Mouse (Mus musculus): Measurements from ENCODE around the gene Phldb2. TPM values are rescaled to one million over a fixed set of nuclear protein-coding genes. Genes with fewer than 3 reads are reported as not detected.

Gene Phldb2
- polyA plus RNA-seq, 1 experiment = 10.6 TPM

GRCm38 (mm10) chr16:45786639-45787038, 166.8 kb downstream of the Phldb2 start:
- TF ChIP-seq POLR2A (IDR thresholded peaks at IDR 0.05; ENCODE audit: borderline replicate concordance, extremely low read depth, insufficient read depth, insufficient read length, poor library complexity, severe bottlenecking) (no peak), CTCF (IDR thresholded peaks at IDR 0.05; ENCODE audit: borderline replicate concordance, extremely low read depth, insufficient read depth, insufficient read length) (peak; percentile 29; the same call in 1 of the 2 replicates)
- peak; percentile 14 for DNase-seq (ENCODE audit: low read depth)

DNA sequence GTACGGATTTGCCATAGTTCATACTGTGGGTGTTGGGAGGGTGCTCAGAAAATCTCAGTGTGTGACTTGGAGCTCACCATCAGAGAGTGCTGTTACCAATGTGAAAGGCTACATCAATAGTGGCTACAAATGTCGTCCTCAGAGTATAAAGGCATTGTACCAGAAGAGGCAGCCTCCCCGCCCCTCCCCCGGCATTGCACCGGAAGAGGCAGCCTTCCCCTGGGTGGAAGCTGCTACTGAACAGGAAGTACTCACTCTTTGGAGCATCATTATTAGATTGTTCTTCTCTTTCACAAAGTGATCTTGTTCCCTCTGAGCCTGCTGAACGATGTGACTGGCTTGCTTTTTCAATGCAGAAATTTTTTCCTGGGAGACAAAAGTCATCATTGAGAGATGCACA, 173.4 kb downstream of the Phldb2 start:
- DNase-seq (ENCODE audit: low read depth) = no peak
- TF ChIP-seq POLR2A (IDR thresholded peaks at IDR 0.05; ENCODE audit: borderline replicate concordance, extremely low read depth, insufficient read depth, insufficient read length, poor library complexity, severe bottlenecking) = no peak
- no peak for TF ChIP-seq CTCF (IDR thresholded peaks at IDR 0.05; ENCODE audit: borderline replicate concordance, extremely low read depth, insufficient read depth, insufficient read length)

GRCm38 (mm10) chr16:45774813-45775212, 178.6 kb downstream of the Phldb2 start:
- DNase-seq (ENCODE audit: low read depth) = no peak
- TF ChIP-seq POLR2A (IDR thresholded peaks at IDR 0.05; ENCODE audit: borderline replicate concordance, extremely low read depth, insufficient read depth, insufficient read length, poor library complexity, severe bottlenecking) (no peak), CTCF (IDR thresholded peaks at IDR 0.05; ENCODE audit: borderline replicate concordance, extremely low read depth, insufficient read depth, insufficient read length) (no peak)

- no peak for TF ChIP-seq POLR2A (IDR thresholded peaks at IDR 0.05; ENCODE audit: borderline replicate concordance, extremely low read depth, insufficient read depth, insufficient read length, poor library complexity, severe bottlenecking)
- TF ChIP-seq CTCF (IDR thresholded peaks at IDR 0.05; ENCODE audit: borderline replicate concordance, extremely low read depth, insufficient read depth, insufficient read length) = no peak
- no peak for DNase-seq (ENCODE audit: low read depth)
These were observed 182.5 kb downstream of the Phldb2 start for GRCm38 (mm10) chr16:45770914-45771313.

- TF ChIP-seq CTCF (IDR thresholded peaks at IDR 0.05; ENCODE audit: borderline replicate concordance, extremely low read depth, insufficient read depth, insufficient read length) = no peak
- no peak for TF ChIP-seq POLR2A (IDR thresholded peaks at IDR 0.05; ENCODE audit: borderline replicate concordance, extremely low read depth, insufficient read depth, insufficient read length, poor library complexity, severe bottlenecking)
- DNase-seq (ENCODE audit: low read depth) = peak; percentile 48
These were observed 185.4 kb downstream of the Phldb2 start for GRCm38 (mm10) chr16:45767853-45768640.

- DNase-seq (ENCODE audit: low read depth) = peak; percentile 59
- TF ChIP-seq CTCF (IDR thresholded peaks at IDR 0.05; ENCODE audit: borderline replicate concordance, extremely low read depth, insufficient read depth, insufficient read length) = no peak
- no peak for TF ChIP-seq POLR2A (IDR thresholded peaks at IDR 0.05; ENCODE audit: borderline replicate concordance, extremely low read depth, insufficient read depth, insufficient read length, poor library complexity, severe bottlenecking)
These were observed 186.0 kb downstream of the Phldb2 start for GRCm38 (mm10) chr16:45767434-45767833.

GRCm38 (mm10) chr16:45765801-45766494, 187.4 kb downstream of the Phldb2 start:
- no peak for DNase-seq (ENCODE audit: low read depth)
- TF ChIP-seq POLR2A (IDR thresholded peaks at IDR 0.05; ENCODE audit: borderline replicate concordance, extremely low read depth, insufficient read depth, insufficient read length, poor library complexity, severe bottlenecking) = no peak
- no peak for TF ChIP-seq CTCF (IDR thresholded peaks at IDR 0.05; ENCODE audit: borderline replicate concordance, extremely low read depth, insufficient read depth, insufficient read length)

GRCm38 (mm10) chr16:45765102-45765501, 188.3 kb downstream of the Phldb2 start:
- TF ChIP-seq POLR2A (IDR thresholded peaks at IDR 0.05; ENCODE audit: borderline replicate concordance, extremely low read depth, insufficient read depth, insufficient read length, poor library complexity, severe bottlenecking) = no peak
- no peak for TF ChIP-seq CTCF (IDR thresholded peaks at IDR 0.05; ENCODE audit: borderline replicate concordance, extremely low read depth, insufficient read depth, insufficient read length)
- no peak for DNase-seq (ENCODE audit: low read depth)

GRCm38 (mm10) chr16:45762859-45763505, 190.4 kb downstream of the Phldb2 start:
- DNase-seq (ENCODE audit: low read depth) = no peak
- TF ChIP-seq CTCF (IDR thresholded peaks at IDR 0.05; ENCODE audit: borderline replicate concordance, extremely low read depth, insufficient read depth, insufficient read length) (no peak), POLR2A (IDR thresholded peaks at IDR 0.05; ENCODE audit: borderline replicate concordance, extremely low read depth, insufficient read depth, insufficient read length, poor library complexity, severe bottlenecking) (no peak)

DNA sequence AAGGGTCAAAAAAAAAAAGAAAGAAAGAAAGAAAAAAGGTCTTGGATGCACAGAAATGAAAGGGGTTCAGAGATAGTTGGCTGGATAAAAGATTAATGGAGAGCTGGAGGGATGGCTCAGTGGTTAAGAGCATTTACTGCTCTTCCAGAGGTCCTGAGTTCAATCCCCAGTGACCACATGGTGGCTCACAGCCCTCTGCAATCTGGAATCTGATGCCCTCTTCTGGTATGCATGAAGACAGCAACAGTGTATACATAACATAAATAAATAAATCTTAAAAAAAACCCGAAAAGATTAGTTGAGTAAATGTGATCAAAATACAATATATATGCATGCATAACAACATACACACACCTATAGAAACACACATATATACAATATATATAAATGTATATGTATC, 192.0 kb downstream of the Phldb2 start:
- no peak for DNase-seq (ENCODE audit: low read depth)
- TF ChIP-seq CTCF (IDR thresholded peaks at IDR 0.05; ENCODE audit: borderline replicate concordance, extremely low read depth, insufficient read depth, insufficient read length) = 0 out of 2 replicates have a peak, but pooled peaks have one; percentile 7
- TF ChIP-seq POLR2A (IDR thresholded peaks at IDR 0.05; ENCODE audit: borderline replicate concordance, extremely low read depth, insufficient read depth, insufficient read length, poor library complexity, severe bottlenecking) = no peak

DNA sequence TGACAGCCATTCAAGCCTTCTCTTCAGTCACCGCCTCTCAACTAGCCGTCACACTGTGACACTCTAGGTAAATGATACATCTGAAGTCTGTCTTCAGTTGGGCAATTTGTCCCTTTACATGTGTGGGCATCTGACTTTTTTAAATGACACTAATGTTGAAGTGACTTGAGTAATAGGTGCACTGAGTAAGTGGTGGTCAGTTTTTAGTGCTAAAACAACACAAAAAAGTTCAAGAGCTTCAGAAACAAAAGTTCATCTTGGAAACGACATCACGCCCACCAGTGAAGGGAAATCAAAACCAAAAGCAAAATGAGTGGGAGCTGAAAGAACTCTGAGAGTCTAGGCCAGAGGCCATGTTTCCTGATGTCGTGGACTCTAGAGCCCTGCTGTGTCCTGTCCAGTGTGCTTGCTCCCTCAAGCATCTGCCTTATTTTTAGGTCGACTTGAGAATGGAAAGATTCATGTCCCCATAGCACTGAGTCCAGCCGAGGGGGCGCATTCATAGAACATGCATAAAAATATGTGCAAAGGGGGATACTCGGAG, 194.6 kb downstream of the Phldb2 start:
- DNase-seq (ENCODE audit: low read depth) = no peak
- no peak for TF ChIP-seq POLR2A (IDR thresholded peaks at IDR 0.05; ENCODE audit: borderline replicate concordance, extremely low read depth, insufficient read depth, insufficient read length, poor library complexity, severe bottlenecking)
- no peak for TF ChIP-seq CTCF (IDR thresholded peaks at IDR 0.05; ENCODE audit: borderline replicate concordance, extremely low read depth, insufficient read depth, insufficient read length)
